Mouse (Mus musculus) ovary, adult 10 weeks (tissue): Measurements from ENCODE around the gene Tmem62. TPM values are rescaled to one million over a fixed set of nuclear protein-coding genes. Genes with fewer than 3 reads are reported as not detected.

Source experiments
- polyA plus RNA-seq: library from polyadenylated mRNA; stranded (reverse); fragments of 350-450 nt; fragmentation: Illumina TruSeq; extraction: RNeasy Lipid Tissue Mini Kit (QIAGEN cat#74804); gene quantifications from one replicate; pipeline ENCODE4 v1.2.3, GENCODE M21; 2014

Tmem62 gene
- polyA plus RNA-seq = 29.8 TPM

DNA sequence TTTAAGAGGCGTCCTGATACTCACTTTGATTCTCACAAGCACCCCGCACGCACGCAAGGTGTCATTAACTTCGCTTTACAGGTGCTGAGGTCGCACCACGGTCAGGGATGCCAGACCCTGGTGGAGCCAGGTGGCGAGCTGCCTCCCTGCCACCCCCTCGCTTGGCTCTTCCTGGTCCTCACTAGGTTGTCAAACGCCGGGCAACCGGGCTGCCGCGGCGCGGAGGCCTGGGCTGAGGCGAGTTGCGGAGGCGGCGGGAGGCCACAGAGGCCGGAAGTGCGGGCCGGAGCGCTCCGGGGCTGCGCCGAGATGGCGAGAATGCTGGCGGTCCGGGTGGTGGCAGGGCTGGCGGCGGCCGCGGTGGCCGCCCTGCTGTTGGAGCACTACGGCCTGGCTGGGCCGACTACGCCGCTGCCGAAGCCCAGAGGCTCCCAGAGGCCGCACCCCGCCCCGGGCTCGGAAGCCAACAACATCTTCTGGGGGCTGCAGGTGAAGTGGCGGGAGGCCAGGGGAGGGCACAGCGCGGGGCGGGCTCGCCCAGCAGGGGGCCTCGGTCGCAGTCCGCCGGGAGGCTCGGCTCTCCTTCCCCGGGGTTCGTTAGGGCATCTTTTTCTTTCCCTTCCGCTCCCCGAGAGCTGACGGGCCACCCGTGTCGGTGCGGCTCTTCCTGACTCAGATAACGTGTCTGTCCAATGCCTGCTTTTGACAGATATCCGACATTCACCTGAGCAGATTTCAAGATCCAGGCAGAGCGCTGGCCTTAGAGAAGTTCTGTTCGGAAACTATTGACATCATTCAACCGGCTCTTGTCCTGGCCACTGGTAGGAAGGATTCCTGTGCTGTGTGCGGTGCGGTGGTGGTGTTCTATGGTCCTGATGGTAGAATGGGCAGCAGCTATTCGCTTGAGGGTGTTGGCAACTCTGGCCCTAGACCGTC is at the start of gene Tmem62:
Tmem62 (plus strand) TSS at position 28 of the 936 bp plus-strand sequence.

DNA sequence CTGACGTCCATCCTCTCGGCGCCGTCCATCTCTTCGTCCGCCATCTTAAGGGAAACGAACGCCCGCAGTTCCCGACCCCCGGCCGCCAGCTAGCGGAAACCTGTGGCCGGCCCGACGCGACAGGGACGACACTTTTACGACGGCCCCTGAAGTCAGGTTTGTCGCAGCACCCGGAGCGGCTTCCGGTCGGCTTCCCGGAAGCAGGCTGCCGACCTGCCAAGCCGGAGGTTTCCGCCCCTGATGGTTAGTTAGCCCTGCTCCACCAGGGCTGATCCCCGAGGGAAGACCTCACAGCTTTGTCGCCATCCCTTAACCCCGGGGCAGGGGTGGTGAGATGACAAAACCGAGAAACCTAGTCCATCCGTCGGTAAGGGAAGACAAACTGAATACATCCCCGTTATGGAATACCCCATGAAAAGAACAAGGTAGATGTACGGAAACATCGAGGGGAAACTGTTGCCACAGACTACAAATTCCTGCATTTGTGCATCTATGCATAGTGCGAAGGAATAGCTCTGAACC is 6.2 kb upstream of the Tmem62 start, which contains the start of gene Ubr1:
Ubr1 (minus strand) TSS at position 157 of the 522 bp plus-strand sequence.

DNA sequence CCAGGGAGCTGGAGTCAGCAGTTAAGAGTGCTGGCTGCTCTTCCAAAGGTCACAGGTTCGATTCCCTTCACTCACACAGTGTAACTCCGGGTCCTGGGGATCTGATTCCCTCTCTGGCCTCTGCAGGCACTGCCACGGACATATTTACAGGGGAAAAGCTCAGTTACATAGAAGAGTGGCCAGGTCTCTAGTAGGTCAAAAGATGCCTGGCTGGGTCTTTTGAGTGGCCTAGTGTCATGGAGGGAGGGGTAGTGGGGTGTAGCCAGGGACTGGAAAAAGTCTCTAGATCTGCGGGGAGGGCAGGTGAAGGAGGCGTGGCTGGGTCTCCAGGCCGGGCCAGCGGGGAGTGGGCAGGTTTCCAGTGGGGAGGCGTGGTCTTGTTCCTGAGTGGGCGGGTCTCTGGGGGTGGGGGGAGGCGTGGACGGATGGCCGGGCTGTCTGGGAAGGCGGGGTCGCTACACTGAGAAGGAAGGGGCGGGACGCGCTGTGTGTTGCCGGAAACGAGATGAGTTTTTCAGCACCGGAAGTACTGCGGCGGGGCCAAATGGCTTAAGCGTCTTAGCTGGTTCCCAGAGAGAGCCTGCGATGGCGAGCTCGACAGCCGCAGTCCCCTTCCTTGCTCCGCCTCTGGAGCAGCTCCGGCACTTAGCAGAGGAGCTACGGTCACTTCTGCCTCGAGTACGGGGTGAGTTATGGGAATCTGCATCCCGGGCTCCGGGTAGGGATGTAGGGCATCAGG is 31.3 kb downstream of the Tmem62 start, which contains the start of gene Ccndbp1:
Ccndbp1 (plus strand) TSS at position 479 of the 739 bp plus-strand sequence.

GRCm38 (mm10) chr2:121036733-121037341 is 60.0 kb downstream of the Tmem62 start, which contains the start of gene Epb42:
Gene Epb42, minus strand, starts transcription at chr2:121037072.

Other genes starting within 250 kb of the Tmem62 start
- gene Cdan1, start 126.9 kb upstream of the Tmem62 start, polyA plus RNA-seq = 5.5 TPM
- gene Ttbk2, start 126.4 kb upstream of the Tmem62 start, polyA plus RNA-seq = 25.9 TPM
- gene Ubr1, start 6.3 kb upstream of the Tmem62 start, polyA plus RNA-seq = 63.7 TPM
- gene Ccndbp1, start 31.4 kb downstream of the Tmem62 start, polyA plus RNA-seq = 46.7 TPM
- gene Epb42, start 60.1 kb downstream of the Tmem62 start, polyA plus RNA-seq = 1.5 TPM
- gene Tgm5, start 108.8 kb downstream of the Tmem62 start, polyA plus RNA-seq = not detected
- not detected for gene Tgm7, start 132.8 kb downstream of the Tmem62 start, polyA plus RNA-seq
- gene Adal, start 163.4 kb downstream of the Tmem62 start, polyA plus RNA-seq = 44.3 TPM
- 4.2 TPM for gene Lcmt2, start 163.6 kb downstream of the Tmem62 start, polyA plus RNA-seq
- 59.0 TPM for gene Tubgcp4, start 193.6 kb downstream of the Tmem62 start, polyA plus RNA-seq
- gene Zscan29, start 194.1 kb downstream of the Tmem62 start, polyA plus RNA-seq = 28.9 TPM